Mouse (Mus musculus): ENCODE measurements around the gene Rhoh.

DNA sequence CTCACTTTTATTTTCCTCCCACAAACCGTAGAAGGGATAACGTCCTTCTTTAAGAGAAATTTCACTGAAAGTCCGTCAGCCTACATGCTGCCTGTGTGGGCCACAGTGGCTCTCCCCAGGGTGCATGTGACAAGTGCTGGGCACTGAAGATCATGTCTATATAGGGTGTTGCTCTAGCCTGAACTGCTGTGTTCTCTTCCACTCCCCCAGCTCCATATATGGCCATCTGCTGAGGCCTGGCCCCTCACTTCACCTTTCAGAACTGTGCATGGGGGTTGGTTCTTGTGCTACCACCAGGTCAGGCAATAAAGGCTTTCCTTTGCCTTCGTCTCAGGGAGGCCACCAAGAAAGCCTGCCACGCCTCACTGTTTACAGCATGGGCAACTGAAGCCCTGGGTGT, 28.0 kb downstream of the Rhoh start:
- TF ChIP-seq POLR2A (IDR thresholded peaks at IDR 0.05; ENCODE audit: borderline replicate concordance, extremely low read depth, low read depth, low read length) (no peak), CTCF (IDR thresholded peaks at IDR 0.05; ENCODE audit: insufficient read depth, low read length) (no peak)

Measured in lung, adult 2 months (tissue).